22 mouse cellular contexts compared by ENCODE assay signal in the genomic region with DNA sequence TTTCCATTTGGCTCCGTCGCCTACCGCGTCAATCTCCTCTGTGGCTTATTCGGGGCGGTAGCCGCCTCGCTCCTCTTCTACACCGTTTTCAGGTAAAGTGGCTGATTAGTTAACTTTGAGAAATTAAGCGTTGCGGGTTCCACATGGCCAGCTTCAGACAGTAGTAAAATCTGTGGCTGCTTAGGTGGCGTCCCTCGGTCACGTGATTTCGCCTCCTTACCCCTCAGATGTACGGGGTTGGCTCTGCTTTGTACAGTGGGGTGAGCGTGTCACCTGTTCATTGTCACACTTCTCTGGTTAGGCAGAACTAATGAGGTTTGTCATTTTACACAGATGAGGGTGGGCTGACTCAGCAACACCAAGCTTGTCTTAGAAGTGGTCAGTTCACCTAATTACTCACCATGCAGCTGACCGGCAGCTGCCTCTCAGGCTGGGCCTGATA. TPM values are rescaled to one million over a fixed set of nuclear protein-coding genes. Genes with fewer than 3 reads are reported as not detected.
DNase-seq lines count a peak whose midpoint lies in the region; ATAC-seq and TF ChIP-seq lines count a peak whose summit lies in the region.
"Had no signal": no experiment of that assay in that cellular context is flagged by ENCODE, and none has a peak within 500 bp of the region (broad histone marks: within the 10 kb centered on the region; RNA-seq: fewer than 3 reads in every experiment).

No protein-coding gene starts in this region.

- TF ChIP-seq CTCF in testis, adult 2 months (IDR thresholded peaks at IDR 0.05; ENCODE audit: control insufficient read depth, insufficient read depth, insufficient replicate concordance, low read depth, low read length): no peak

- no peak for DNase-seq in heart, adult 8-10 months (ENCODE audit: low spot score)
- no peak for DNase-seq in testis, postnatal 10 days (ENCODE audit: low spot score)
- DNase-seq in ZHBTc4 (ENCODE audit: low read depth, low spot score): peak; percentile 24
- DNase-seq in splenic B cell, adult 2 months (ENCODE audit: low read depth, low spot score): peak; percentile 23
- no peak for DNase-seq in left cerebral cortex, postnatal 25 days (ENCODE audit: low spot score in 2 of 2)
- no peak for DNase-seq in hindbrain, embryonic 10.5 days (ENCODE audit: low spot score)
- DNase-seq: adrenal gland, postnatal 36 days; cerebellum, adult 11-12 months; cerebellum, postnatal 14 days; gastrocnemius, postnatal 14 days; heart, postnatal 36 days; kidney, adult 18-20 months; kidney, postnatal 10 days; layer of hippocampus, postnatal 36 days; thymus, adult 18-20 months had no signal

- peaks cover 11% of the 10 kb centered on the region for H3K4me1 ChIP-seq in heart, embryonic 11.5 days (ENCODE audit: control insufficient read depth, insufficient read depth, low read length)
- H3K4me1 ChIP-seq in testis, adult 2 months (ENCODE audit: control insufficient read depth, insufficient read depth, low read length): no peaks in the 10 kb centered on the region; the same call in 1 of the 2 replicates
- peaks cover 29% of the 10 kb centered on the region for H3K4me1 ChIP-seq in hindbrain, embryonic 10.5 days (replicated peaks)

- no peak for ATAC-seq in heart, embryonic 11.5 days (replicated peaks; ENCODE audit: insufficient number of reproducible peaks, low FRiP score, low TSS enrichment)
- ATAC-seq: forebrain, embryonic 14.5 days had no signal

- no peak for TF ChIP-seq POLR2A in testis, adult 2 months (IDR thresholded peaks at IDR 0.05; ENCODE audit: control insufficient read depth, low read depth, low read length)

- peak overlapping the region; percentile 40 for H3K4me2 ChIP-seq in heart, embryonic 11.5 days
- H3K4me2 ChIP-seq: limb, embryonic 15.5 days; liver, embryonic 15.5 days had no signal

- H3K27ac ChIP-seq in heart, embryonic 11.5 days (ENCODE audit: low read depth, low read length): no peak overlapping the region
- H3K27ac ChIP-seq in testis, adult 2 months (ENCODE audit: control insufficient read depth, insufficient read depth, low read depth, low read length): no peak overlapping the region
- H3K27ac ChIP-seq in hindbrain, embryonic 10.5 days: no peak overlapping the region
- H3K27ac ChIP-seq: limb, embryonic 15.5 days; liver, embryonic 15.5 days; macrophage had no signal

- intact Hi-C loops in left cerebral cortex, postnatal 25 days (cut with DNase I): no loop called here

- peaks cover 3% of the 10 kb centered on the region; the same call in 1 of the 2 replicates for H3K27me3 ChIP-seq in heart, embryonic 11.5 days (ENCODE audit: control insufficient read depth, insufficient read depth, low read length)
- H3K27me3 ChIP-seq in testis, adult 2 months (ENCODE audit: control insufficient read depth, insufficient read depth, low read length): no peaks in the 10 kb centered on the region
- H3K27me3 ChIP-seq in splenic B cell, adult 2 months (ENCODE audit: control insufficient read depth, insufficient read depth, low read length, poor library complexity, severe bottlenecking): no peaks in the 10 kb centered on the region
- no peaks in the 10 kb centered on the region for H3K27me3 ChIP-seq in hindbrain, embryonic 10.5 days (ENCODE audit: insufficient read depth, poor library complexity, severe bottlenecking)
- H3K27me3 ChIP-seq: limb, embryonic 15.5 days; liver, embryonic 15.5 days had no signal

- H3K9me3 ChIP-seq in heart, embryonic 11.5 days (replicated peaks; ENCODE audit: control insufficient read depth, low read length): no peaks in the 10 kb centered on the region
- H3K9me3 ChIP-seq in hindbrain, embryonic 10.5 days: no peaks in the 10 kb centered on the region
- H3K9me3 ChIP-seq: G1E; limb, embryonic 15.5 days; liver, embryonic 15.5 days had no signal

- no peak overlapping the region; the same call in 1 of the 2 replicates for H3K9ac ChIP-seq in heart, embryonic 11.5 days (ENCODE audit: low read depth, low read length)
- H3K9ac ChIP-seq: limb, embryonic 15.5 days; liver, embryonic 15.5 days had no signal

- H3K36me3 ChIP-seq in heart, embryonic 11.5 days (ENCODE audit: control insufficient read depth, insufficient read depth, low read length): no peaks in the 10 kb centered on the region
- H3K36me3 ChIP-seq in testis, adult 2 months (ENCODE audit: control insufficient read depth, insufficient read depth, low read length): no peaks in the 10 kb centered on the region
- H3K36me3 ChIP-seq in splenic B cell, adult 2 months (ENCODE audit: control insufficient read depth, insufficient read depth, low read length, poor library complexity, severe bottlenecking): no peaks in the 10 kb centered on the region; the same call in 1 of the 2 replicates
- H3K36me3 ChIP-seq in hindbrain, embryonic 10.5 days: peaks cover 6% of the 10 kb centered on the region; the same call in 1 of the 2 replicates

- WGBS in heart, embryonic 11.5 days (ENCODE audit: insufficient replicate concordance): 56% methylated on average over 18 of the region's 18 CpGs
- WGBS in hindbrain, embryonic 10.5 days: 68% methylated on average over 18 of the region's 18 CpGs

- no peak overlapping the region for H3K4me3 ChIP-seq in heart, embryonic 11.5 days (ENCODE audit: low read depth, low read length)
- peak overlapping the region; percentile 52 for H3K4me3 ChIP-seq in testis, adult 2 months (ENCODE audit: control insufficient read depth, low read depth, low read length)
- H3K4me3 ChIP-seq in hindbrain, embryonic 10.5 days: no peak overlapping the region
- H3K4me3 ChIP-seq: limb, embryonic 15.5 days; liver, embryonic 15.5 days had no signal

RNA-seq across cellular contexts. Expression of gene Tmem260, which starts 6.1 kb away (rescaled TPM):
- 14.9 and 17.4 TPM in 2 replicates for polyA plus RNA-seq in heart, embryonic 11.5 days (2014; fragmentation: Nextera tagmentation; extraction: Ambion mirVana)
- total RNA-seq in heart, adult 8-10 months (2022): 1 to 10 TPM; 9.2 to 10.0 (median 9.4) TPM
- 7.5 and 9.3 TPM in 2 replicates for polyA plus RNA-seq in testis, adult 2 months (2012; rRNA removed)
- total RNA-seq in left cerebral cortex, postnatal 25 days (2021): 10 to 100 TPM; 24.6 to 26.8 TPM
- 18.1 TPM in 2 replicates for polyA plus RNA-seq in hindbrain, embryonic 10.5 days (2016; fragmentation: Nextera tagmentation; extraction: Ambion mirVana)

Comparison
In these comparisons a context has a peak if more than half of its experiments do, and no peak if none do; other contexts are left out.
1. DNase-seq: peak in ZHBTc4 (single experiment) and splenic B cell, adult 2 months (single experiment); none in heart, adult 8-10 months (single experiment), testis, postnatal 10 days (single experiment), left cerebral cortex, postnatal 25 days (0 of 2) and hindbrain, embryonic 10.5 days (single experiment).